Mouse (Mus musculus) embryo, embryonic 10.5 days (tissue): Measurements from ENCODE around the gene Eef1b2.
"Not testable (repeated sequence)": the region's sequence is repeated elsewhere in the genome, so short reads cannot be mapped to it uniquely, and the experiment has no call there.

ENCODE experiments used
- DNase-seq: peaks from one replicate; pipeline ENCODE4 v3.0.0-alpha.2; 2015; ENCODE audit warnings: low spot score

Eef1b2 gene

GRCm38 (mm10) chr1:63176604-63177421, at the start of gene Eef1b2, which contains the start of gene Ndufs1:
Gene Eef1b2 (plus strand): TSS chr1:63176825.
Gene Ndufs1 (minus strand): TSS chr1:63176833.
- DNase-seq = peak; percentile 98

DNA sequence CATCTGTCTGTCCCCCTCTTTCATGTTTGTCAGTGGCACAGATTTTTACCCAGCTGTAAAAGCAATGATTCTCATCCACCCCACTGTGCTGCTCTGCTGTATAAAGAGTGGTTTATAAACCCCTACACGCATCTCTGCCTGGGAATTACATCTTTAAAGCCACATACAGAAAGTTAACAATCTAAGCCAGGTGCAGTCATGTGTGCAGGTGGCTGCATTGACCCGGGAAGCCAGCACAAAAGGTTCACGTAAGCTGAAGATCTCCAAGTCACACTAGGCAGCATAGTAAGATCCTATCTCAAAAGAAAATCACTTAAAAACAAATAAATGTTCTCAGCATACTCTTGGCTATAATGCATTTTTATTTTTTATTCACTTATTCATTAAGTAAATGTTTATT, 47.4 kb upstream of the Eef1b2 start:
- DNase-seq = peak; percentile 19

GRCm38 (mm10) chr1:63129857-63130690, 46.6 kb upstream of the Eef1b2 start:
- DNase-seq = peak; percentile 25

GRCm38 (mm10) chr1:63130883-63131282, 45.7 kb upstream of the Eef1b2 start:
- no peak for DNase-seq

DNA sequence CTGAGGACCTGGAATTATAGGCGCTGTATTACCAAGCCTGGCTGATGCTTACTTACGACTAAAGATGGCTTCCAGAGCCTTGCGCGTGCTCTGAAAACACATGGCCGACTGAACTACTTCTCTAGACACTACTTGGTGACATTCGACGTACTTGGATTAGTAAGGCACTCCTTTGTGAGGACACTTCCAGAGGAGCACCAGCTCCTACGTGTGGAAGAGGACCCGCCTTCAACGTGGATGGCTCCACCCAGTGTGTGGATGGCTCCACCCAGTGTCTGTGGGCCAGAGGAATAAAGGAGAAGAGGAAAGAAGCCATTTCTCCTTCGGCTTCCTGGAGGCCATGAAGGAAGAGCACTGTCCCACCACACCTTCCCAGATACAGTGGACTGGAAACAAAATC, 44.9 kb upstream of the Eef1b2 start:
- no peak for DNase-seq

GRCm38 (mm10) chr1:63134530-63134929, 42.1 kb upstream of the Eef1b2 start:
- no peak for DNase-seq

DNA sequence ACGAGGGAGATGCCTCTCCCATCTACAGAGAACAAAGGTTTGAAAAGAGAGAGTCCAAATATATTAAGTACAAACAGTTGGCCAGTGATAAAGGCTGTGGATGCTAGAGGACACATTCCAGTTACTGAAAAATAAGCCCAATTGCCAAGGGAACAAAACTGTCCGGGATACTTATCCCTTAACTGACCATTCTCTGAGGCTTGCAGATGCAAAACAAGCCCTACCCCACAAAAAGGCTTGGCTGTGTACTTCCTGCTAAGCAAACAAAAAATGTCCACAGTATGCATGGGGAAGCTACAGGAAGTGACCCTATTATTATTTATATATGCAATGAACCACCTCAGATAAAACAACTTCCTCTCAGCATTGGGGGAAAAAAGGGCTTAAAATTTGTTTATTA, 38.7 kb upstream of the Eef1b2 start:
- no peak for DNase-seq

DNA sequence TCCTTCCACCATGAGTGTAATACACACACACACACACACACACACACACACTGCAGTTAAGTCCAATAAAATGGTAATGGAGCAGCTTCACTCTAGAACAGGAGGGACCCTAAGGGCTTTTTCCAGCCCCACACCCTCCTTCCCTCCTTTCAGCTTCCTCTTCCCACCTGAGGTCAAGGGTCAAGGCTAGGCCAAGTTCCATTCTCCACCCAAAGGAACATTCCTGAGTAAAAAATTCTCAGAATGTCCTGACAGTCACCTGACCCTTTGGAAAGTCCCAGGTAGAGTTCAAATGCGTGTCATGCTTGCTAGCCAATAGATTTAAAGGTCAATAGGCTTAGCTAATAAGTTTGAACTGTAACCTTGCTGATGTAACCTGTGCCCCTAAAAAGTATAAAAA, 38.0 kb upstream of the Eef1b2 start:
- DNase-seq = not testable (repeated sequence)

DNA sequence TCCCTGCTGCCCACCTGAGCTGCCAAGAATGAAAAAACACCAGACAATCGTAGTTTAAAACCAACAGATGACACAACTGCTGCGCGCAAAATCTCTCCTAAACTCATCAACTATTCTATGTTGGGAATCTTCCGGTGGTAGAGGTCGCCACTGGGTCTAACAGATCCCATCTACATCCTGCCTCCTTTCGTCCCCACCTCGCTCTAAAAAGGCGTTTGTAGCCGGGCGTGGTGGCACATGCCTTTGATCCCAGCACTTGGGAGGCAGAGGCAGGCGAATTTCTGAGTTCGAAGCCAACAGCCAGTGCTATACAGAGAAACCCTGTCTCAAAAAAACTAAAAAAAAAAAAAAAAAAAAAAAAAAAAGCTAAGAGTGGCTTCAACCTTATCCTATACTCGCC, 36.4 kb upstream of the Eef1b2 start:
- no peak for DNase-seq

DNA sequence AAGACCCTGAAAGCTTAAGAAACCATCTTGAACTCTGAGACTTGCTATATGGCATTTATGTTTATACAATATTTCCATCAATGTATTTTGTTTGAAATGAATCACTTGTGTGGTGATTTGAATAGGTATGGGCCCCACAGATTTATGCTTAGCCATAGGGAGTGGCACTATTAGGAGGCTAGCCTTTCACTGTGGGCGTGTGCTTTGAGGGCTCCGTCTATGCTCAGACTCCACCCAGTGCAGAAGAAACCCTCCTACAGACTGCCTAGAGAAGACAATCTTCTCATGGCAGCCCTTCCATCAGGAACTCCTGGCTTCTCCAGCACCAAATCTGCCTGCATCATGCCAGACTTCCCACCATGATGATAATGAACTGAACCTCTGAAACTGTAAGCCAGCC, 8.0 kb upstream of the Eef1b2 start:
- no peak for DNase-seq

- DNase-seq = no peak
Observed at GRCm38 (mm10) chr1:63175853-63176252, 772 bp upstream of the Eef1b2 start.

- no peak for DNase-seq
Observed at GRCm38 (mm10) chr1:63176259-63176603, 394 bp upstream of the Eef1b2 start.

DNA sequence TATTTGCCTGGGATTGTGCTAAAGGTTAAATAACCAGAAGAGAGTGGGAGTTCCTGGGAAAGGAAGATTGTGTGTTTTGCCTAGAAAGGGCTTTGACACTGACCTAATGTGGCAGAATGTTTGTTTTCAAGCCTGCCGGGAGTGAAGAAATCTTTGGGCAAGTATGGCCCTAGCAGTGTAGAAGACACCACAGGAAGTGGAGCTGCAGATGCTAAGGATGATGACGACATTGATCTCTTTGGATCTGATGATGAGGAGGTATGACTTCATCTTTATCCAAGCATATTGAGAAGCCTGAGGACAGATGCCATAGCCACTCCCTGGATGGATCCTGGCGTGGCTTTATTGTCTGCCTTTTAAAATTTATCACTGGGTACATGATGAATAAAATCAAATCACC, 1.7 kb downstream of the Eef1b2 start:
- no peak for DNase-seq

- no peak for DNase-seq
Observed at GRCm38 (mm10) chr1:63180122-63180521, 3.5 kb downstream of the Eef1b2 start.

DNA sequence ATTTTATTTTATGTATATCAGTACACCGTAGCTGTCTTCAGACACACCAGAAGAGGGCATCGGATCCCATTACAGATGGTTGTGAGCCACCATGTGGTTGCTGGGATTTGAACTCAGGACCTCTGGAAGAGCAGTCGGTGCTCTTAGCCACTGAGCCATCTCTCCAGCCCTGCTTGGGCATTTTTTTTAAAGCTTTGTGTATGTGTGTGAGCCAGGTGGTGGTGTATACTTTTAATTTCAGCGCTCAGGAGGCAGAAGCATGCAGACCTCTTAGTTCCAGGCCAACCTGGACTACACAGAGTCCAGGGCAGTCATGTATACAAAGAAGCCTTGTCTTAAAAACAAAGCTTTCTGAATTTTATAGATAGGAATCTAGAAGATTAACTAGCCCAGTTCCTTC, 4.0 kb downstream of the Eef1b2 start:
- not testable (repeated sequence) for DNase-seq

GRCm38 (mm10) chr1:63181019-63181418, 4.4 kb downstream of the Eef1b2 start:
- DNase-seq = peak; percentile 99

DNA sequence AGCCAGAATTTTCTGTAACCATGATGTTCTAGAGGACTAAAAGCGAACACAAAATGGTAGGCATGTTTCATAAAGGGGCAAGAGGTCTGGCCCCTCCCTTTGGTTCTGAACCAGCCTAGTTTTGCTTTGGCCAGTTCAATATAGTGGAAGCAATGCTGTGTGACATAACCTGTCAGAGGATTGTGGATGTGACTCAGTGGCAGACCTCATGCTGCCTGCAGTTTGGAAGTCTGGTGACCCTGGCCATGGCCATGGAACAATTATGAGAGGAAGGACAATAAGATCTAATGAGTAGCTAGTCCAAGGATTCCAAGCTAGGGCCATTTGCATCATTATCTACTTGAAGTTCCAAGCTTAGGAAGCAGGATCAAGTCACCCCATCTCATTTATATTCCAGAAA, 4.9 kb downstream of the Eef1b2 start:
- no peak for DNase-seq

GRCm38 (mm10) chr1:63182212-63182611, 5.6 kb downstream of the Eef1b2 start:
- no peak for DNase-seq

- DNase-seq = peak; percentile 78
Observed at GRCm38 (mm10) chr1:63182636-63183270, 6.1 kb downstream of the Eef1b2 start.

DNA sequence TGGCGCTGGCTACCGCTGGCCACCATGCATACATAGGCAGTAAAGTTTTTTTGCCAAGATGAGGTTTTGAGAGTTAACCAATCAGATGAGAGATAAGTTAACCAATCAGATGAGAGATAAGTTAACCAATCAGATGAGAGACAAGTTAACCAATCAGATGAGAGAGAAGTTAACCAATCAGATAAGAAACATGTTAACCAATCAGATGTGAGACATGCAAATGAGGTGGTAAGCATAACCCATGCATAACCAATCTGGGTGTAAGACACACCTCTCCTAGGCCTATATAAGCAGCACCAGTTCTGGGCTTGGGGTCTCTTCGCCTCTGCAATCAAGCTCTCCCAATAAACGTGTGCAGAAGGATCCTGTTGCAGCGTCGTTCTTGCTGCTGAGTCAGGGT, 8.8 kb downstream of the Eef1b2 start:
- not testable (repeated sequence) for DNase-seq

- no peak for DNase-seq
Observed at GRCm38 (mm10) chr1:63188536-63188935, 11.9 kb downstream of the Eef1b2 start.

DNA sequence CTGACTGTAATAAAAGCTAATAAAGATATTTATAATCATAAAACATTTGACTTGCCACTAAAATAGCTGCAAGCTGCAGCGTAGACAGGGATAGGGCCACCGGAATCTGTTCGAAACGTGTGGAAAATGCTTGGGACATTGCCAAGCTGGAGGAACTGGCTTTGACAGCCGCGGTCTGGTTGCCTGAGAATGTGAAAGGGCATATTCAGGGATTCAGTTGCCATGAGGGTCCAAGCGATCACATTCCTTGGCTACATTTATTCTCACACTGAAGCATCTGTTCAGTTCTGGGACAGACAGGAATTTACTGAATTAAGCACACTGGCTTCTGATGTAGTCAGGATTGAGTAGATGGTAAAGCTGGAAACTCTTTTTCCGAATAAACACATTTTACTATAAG, 14.2 kb downstream of the Eef1b2 start:
- no peak for DNase-seq
